Mouse (Mus musculus): ENCODE results near the gene Pth2r.

Gene Pth2r

DNA sequence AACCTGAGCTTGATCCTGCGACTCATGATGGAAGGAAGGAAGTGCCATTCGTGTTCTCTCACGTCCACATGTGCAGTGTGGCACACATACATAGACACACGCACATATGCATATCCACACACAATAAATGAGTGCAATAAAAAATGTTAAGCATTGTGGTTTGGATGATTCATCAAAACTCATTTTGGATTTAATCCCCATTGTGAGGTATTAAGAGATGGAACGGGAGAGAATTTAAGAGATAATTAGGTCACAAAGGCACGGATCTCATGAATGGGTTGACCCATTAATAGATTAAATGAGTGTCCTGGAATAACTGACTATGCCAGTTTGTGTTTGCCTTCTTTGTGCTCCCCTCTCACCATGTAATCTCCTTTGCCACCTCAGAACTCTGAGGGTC, at the start of gene Pth2r:
Gene Pth2r (plus strand): TSS at position 301 of the 400 bp plus-strand sequence.
- CTCF ChIA-PET = no interaction called here

- CTCF ChIA-PET = no interaction called here
These were observed 44.1 kb upstream of the Pth2r start for GRCm38 (mm10) chr1:65237712-65238111.

- CTCF ChIA-PET = no interaction called here
These were observed 36.2 kb upstream of the Pth2r start for GRCm38 (mm10) chr1:65245637-65246036.

- CTCF ChIA-PET = no interaction called here
These were observed 1.4 kb upstream of the Pth2r start for GRCm38 (mm10) chr1:65280461-65280860.

DNA sequence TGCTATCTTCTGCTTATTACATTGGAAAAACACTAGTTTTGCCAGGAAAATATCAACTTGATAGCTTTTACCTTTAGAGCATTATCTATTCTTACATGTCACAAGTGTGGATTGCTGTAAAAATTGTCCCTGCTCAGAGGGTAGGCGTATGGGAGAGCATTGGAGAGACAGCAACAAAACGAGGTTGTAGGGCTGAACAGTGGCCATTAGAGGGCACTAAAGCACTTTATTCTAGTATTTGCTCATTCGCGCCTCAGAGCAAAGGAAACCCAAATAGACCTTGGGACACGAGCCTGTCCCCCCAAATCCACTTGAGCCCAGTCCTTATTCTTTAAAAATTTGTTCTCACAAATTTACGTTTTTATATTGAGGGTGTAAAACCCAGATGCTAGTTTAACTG, 910 bp downstream of the Pth2r start:
- CTCF ChIA-PET = no interaction called here

DNA sequence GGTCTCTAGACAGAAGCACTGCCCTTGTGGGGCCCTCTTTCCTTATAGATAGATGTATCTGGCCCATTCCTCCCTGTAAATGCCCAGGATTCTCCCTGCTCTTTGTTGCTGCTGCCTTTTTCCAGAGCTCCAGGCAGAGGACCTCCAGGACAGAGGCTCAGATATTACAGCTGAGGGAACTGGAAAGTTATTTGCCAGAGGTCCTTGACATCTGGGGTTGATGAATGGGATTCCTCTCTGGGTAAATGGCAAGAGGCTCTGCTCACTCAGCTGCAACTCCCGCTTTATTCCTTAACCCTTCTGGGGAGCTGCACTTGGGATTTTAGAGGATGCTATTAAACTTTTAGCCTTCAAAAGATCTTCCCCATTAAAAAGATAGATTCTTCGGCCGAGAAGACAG, 26.6 kb downstream of the Pth2r start:
- CTCF ChIA-PET = interaction anchor here (0.5 kb wide), 1 partner anchor 21 kb away, joined by 4 read pairs; no protein-coding TSS in a partner anchor

GRCm38 (mm10) chr1:65311214-65311933, 29.5 kb downstream of the Pth2r start:
- CTCF ChIA-PET = no interaction called here

DNA sequence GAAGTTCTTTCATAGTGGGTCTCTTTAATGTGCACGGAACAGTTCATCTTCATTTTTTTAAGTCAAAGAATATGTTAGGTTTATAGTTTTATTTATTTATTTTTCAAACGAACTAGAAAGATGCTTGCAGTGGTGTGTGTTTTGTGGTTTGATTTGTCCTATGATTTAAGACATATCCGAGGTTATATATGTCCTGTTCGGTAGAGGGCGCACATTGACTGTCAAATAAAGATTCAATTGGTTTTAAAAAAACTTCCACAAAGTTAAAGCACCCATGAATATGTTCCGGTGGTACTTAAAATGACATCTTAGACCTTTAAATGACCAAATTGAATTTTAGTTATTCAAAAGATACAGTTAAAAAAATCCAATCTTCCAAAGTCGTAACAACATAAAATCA, 30.3 kb downstream of the Pth2r start:
- CTCF ChIA-PET = no interaction called here

DNA sequence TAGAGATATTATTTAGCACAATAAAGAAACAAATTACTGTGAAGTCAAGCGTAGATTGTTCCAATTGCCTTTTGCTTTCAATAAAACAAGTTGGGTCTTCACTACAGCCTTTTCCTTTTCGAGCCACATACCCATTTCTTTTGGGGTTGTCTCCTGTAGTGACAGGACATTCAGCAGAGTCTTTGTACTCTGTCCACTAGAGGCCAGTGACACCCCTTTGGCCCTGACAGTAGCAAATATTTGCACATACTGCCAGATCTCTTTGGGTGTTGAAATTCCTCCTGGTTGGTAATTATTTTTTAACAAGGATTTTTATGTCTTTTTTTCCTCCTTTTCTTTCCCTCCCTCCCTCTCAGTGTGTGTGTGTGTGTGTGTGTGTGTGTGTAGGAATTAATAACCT, 31.0 kb downstream of the Pth2r start:
- CTCF ChIA-PET = no interaction called here

DNA sequence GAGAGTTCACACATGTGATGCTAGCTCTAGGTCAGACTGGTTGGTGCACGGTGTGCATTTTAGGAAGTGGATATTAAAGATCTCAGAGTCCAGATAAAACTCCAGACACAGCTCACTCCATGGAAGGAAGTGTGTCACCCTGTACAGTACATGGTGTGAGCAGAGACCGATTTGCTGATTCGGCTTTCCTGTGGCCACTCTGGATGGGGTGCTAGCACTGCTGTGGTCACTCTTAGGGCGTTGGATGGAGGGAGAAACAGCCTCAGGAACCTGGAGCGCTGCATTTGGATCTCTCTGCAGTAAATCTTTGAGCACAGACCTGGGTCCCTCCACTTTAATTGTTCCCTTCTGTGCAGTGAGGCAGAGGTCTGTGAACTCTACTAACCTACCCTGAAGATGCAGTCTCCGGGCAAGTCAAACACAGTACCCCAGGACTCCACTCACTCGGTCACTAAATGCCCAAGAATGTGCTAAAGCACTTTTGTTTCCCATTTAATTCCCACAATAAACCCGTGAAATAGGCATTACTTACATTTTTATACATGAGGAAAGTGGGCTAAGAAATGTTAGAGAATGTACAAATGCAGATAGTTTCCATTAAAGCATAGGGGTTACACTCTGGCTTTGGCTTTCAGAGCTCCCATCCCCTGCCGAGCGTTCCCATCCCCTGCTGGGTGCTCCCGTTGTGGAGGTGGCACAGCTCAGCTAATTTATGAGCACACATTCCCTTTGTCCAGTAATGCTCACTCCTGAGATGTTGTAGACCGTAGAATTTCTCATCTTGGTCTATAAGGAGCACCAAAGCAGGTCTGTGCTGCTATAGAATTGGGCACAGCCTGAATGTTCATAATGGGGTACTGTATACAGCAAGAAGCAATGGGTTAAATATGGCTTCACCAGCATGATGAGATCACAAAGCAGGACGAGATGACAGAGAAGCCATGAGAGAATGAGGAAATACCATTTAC, 32.5 kb downstream of the Pth2r start:
- CTCF ChIA-PET = interaction anchor here (0.6 kb wide), 1 partner anchor 24 kb away, joined by 3 read pairs; no protein-coding TSS in a partner anchor

- CTCF ChIA-PET = no interaction called here
These were observed 33.2 kb downstream of the Pth2r start for GRCm38 (mm10) chr1:65315022-65315407.

- CTCF ChIA-PET = no interaction called here
These were observed 52.2 kb downstream of the Pth2r start for GRCm38 (mm10) chr1:65334026-65334425.

DNA sequence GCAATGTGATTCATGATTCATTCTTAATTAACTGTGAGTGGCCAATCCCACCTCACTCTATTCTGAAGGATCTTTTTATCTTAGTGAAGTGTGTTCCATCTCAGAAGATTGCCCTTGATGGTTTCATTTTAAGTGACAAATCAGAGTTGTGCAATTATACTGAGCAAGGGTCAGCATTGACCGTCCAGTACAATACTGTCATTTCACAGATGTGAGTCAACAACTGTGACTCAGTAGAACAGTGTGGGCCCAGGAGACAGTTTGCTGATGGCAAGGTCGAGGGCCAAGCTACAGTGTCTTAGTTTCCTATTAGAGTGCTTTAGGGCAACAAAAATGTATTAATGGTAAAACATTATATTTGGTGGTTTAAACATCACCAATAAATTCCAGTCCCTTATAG, 55.9 kb downstream of the Pth2r start:
- CTCF ChIA-PET = no interaction called here

DNA sequence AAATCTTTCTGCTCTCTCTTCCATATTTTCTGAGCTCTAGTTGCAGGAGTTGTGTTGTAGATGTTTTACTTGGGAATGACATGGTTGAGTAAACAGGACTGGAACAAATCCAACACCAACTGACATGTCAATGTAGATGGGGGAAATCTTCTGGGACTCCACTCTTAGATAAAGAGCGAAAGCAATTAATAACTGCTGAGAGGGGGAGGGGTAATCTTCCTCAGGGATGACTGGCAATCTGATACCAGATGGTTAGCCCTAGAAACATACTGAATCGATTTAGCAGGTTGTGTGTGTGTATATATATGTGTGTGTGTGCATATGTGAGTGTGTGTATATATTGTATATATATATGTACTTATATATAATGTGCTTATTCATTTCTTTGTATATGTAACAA, 58.4 kb downstream of the Pth2r start:
- CTCF ChIA-PET = no interaction called here

DNA sequence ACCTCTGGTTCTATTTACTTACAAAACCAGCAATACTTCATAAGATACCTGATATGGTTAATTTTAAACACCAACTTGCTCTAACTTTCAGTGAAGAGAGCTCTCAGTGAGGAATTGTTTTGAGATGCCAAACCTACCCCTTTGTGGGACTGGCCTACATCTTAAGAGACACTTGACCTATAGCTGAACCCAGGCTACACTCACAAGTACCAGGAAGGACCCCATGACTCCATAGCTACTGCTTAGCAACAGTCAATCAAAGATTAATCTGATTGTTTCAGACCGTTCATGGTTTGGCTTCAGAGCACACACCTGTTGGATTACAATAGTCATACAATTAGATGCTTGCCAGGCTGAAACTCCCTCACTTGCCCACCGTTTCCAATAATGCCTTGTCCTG, 71.1 kb downstream of the Pth2r start:
- CTCF ChIA-PET = no interaction called here

DNA sequence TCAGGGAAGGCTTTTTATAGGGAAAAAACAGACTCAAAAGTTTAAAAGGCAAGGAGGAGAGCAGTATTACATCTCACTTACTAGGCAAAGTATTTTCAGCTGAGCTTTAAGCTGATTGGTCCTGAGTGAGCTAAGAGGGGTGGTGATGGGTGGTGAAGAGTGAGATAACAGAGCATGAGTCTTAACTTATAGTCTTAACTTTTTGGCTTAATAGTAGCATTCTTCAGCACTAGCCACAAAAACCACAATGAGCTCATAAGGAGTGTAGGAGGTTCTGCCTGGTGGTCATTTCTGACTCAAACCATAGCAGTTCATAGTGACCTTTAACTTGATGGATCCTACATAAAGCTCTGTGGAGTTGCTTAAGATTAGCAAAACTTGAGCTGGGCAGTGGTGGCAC, 72.3 kb downstream of the Pth2r start:
- CTCF ChIA-PET = no interaction called here

GRCm38 (mm10) chr1:65388328-65388727, 106.5 kb downstream of the Pth2r start:
- CTCF ChIA-PET = no interaction called here

GRCm38 (mm10) chr1:65389621-65390020, 107.8 kb downstream of the Pth2r start:
- CTCF ChIA-PET = no interaction called here

DNA sequence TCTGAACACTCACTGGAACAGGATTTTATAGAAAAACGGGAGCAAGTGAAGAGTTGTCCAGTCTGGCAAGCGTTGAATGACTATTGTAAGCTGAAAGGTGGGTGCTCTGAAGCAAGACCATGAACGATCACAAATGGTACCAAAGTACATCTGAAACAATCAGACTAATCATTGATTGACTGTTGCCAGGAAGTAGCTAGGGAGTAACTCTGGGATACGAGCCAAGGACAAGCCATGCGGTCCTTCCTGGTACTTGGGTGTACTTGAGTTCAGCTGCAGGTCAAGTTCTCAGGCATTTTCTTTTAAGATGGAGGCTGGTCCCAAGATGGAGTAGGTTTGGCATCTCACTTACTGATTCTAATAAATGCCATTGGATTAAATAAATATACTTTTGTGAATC, 125.6 kb downstream of the Pth2r start:
- CTCF ChIA-PET = no interaction called here

- CTCF ChIA-PET = no interaction called here
These were observed 139.1 kb downstream of the Pth2r start for GRCm38 (mm10) chr1:65420909-65421308.

GRCm38 (mm10) chr1:65422501-65423010, 140.7 kb downstream of the Pth2r start:
- CTCF ChIA-PET = no interaction called here
